Mouse (Mus musculus): Measurements from ENCODE around the gene Ulk4. TPM values are rescaled to one million over a fixed set of nuclear protein-coding genes. Genes with fewer than 3 reads are reported as not detected.
"Not testable (repeated sequence)": the region's sequence is repeated elsewhere in the genome, so short reads cannot be mapped to it uniquely, and the experiment has no call there.

The Ulk4 gene
- polyA plus RNA-seq, 1 experiment from 2014 or later, result 101 TPM

DNA sequence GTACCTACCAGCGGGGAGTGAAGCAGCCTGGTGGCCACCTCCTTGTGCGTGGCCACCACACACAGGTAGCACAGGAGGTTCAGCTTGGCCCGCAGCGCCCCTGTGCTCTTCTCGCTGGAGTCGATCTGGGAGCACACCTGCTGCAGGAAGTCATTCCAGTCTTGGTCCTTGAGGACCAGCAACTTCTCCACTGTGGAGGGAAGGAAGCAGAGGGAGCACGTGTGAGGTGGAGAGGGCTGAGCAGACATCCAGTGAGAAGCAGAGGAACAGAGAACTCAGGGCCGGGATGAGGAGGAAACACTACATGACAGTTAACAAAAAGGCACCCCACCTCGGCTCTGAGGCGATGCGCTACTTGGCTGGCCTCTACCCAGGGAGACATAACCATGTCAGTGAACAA is 26.1 kb downstream of the Ulk4 start:
- WGBS (ENCODE audit: insufficient replicate concordance), result 86% methylated on average over 11 of the region's 11 CpGs
- Histone ChIP-seq H3K4me2 (no peak overlapping the region), H3K27ac (ENCODE audit: low read depth, low read length) (no peak overlapping the region), H3K27me3 (ENCODE audit: control insufficient read depth, insufficient read depth, low read length) (no peaks in the 10 kb centered on the region), H3K4me3 (ENCODE audit: low read depth, low read length) (no peak overlapping the region), H3K36me3 (ENCODE audit: control insufficient read depth, insufficient read depth, low read length) (no peaks in the 10 kb centered on the region), H3K9ac (ENCODE audit: low read depth, low read length) (no peak overlapping the region), H3K4me1 (ENCODE audit: control insufficient read depth, insufficient read depth, low read length) (no peaks in the 10 kb centered on the region), H3K9me3 (replicated peaks; ENCODE audit: control insufficient read depth, low read length) (no peaks in the 10 kb centered on the region)
- no peak for ATAC-seq (replicated peaks; ENCODE audit: insufficient number of reproducible peaks, low FRiP score, low TSS enrichment)

DNA sequence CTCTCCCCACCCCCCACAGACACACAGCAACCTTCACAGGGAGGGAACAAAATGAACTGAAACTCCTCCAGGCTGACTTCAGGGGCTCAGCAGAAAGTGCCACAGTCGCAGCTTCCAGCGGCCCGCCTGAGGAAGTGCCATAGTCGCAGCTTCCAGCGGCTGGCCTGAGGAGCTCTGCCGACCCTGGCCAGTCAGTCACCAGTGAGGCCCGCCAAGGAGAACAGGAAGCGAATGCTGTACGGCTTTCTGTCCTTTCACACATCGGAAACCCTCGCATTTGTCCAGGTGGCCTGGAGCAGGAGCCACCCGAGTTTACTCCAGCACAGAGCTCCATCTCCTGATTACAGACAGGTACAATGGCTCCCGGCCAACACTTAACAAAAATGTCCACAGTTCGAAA is 27.2 kb downstream of the Ulk4 start:
- no peak overlapping the region for H3K4me2 ChIP-seq
- WGBS (ENCODE audit: insufficient replicate concordance), result 32% methylated on average over 14 of the region's 14 CpGs
- H3K9ac ChIP-seq (ENCODE audit: low read depth, low read length), result no peak overlapping the region
- ATAC-seq (replicated peaks; ENCODE audit: insufficient number of reproducible peaks, low FRiP score, low TSS enrichment), result no peak
- no peak overlapping the region for H3K27ac ChIP-seq (ENCODE audit: low read depth, low read length)
- H3K36me3 ChIP-seq (ENCODE audit: control insufficient read depth, insufficient read depth, low read length), result no peaks in the 10 kb centered on the region
- H3K4me1 ChIP-seq (ENCODE audit: control insufficient read depth, insufficient read depth, low read length), result no peaks in the 10 kb centered on the region
- no peaks in the 10 kb centered on the region for H3K27me3 ChIP-seq (ENCODE audit: control insufficient read depth, insufficient read depth, low read length)
- no peaks in the 10 kb centered on the region for H3K9me3 ChIP-seq (replicated peaks; ENCODE audit: control insufficient read depth, low read length)
- no peak overlapping the region for H3K4me3 ChIP-seq (ENCODE audit: low read depth, low read length)

DNA sequence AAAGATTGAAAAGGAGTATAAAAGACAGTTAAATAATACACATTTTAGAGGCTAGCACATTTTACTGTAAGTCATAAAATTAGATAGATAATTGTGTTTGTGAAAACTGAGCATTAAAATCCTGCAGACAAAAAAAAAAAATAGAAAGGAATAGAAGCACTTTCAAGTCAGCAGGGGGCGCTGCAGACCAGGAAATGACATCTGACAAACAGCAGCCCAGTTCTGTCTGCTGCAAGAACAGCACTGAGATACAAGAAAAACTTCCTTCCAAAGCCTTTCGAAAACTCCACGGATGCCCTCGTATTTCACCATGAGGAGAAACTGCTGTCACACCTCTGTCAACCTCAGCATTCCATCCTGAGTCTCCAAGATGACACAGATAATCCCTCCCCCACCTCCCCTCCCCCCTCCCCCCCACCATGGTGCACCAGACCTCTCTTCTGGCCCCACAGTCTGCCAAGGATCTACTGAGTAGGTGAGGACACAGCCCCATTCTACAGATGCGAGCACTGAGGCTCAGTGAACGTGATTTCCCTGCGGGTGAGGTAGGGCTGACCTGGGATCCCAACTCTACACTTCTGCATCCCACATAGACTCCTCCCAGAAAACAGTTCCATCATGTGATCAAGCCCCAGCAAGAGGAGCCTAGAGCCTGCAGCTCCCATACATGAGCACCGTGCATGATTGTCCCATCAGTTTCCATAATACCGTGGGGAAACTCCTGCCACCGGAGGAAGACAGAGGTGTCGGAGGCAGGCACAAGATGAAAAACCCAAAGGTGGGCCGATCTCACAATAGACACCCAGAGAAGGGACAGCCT is 28.8 kb downstream of the Ulk4 start:
- Histone ChIP-seq H3K27me3 (ENCODE audit: control insufficient read depth, insufficient read depth, low read length) (no peaks in the 10 kb centered on the region), H3K36me3 (ENCODE audit: control insufficient read depth, insufficient read depth, low read length) (no peaks in the 10 kb centered on the region), H3K9me3 (replicated peaks; ENCODE audit: control insufficient read depth, low read length) (no peaks in the 10 kb centered on the region), H3K4me3 (ENCODE audit: low read depth, low read length) (no peak overlapping the region), H3K4me1 (ENCODE audit: control insufficient read depth, insufficient read depth, low read length) (no peaks in the 10 kb centered on the region), H3K9ac (ENCODE audit: low read depth, low read length) (no peak overlapping the region), H3K27ac (ENCODE audit: low read depth, low read length) (no peak overlapping the region), H3K4me2 (no peak overlapping the region)
- WGBS (ENCODE audit: insufficient replicate concordance), result 58% methylated on average over 12 of the region's 12 CpGs
- 0 out of 2 replicates have a peak, but pooled peaks have one; percentile 14 for ATAC-seq (replicated peaks; ENCODE audit: insufficient number of reproducible peaks, low FRiP score, low TSS enrichment)

DNA sequence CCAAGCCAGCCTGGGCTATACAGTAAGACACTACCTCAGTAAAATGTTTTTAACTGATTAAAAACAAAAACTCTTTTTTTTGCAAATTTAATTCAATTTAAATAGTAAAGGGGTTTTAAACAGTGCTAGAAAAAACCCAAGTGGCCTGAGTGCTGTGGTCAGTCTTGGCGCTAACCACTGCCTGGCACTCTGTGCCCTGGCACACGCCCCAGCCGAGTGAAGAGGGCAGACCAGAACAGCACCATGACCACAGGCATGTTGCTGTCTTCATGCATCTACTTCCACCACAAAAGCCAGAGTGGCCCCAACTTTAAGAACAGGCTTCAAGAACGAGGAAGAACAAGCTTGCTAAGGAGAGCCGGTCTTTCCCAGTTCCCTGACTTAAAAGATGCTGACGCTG is 29.9 kb downstream of the Ulk4 start:
- 69% methylated on average over 6 of the region's 6 CpGs for WGBS (ENCODE audit: insufficient replicate concordance)
- H3K27me3 ChIP-seq (ENCODE audit: control insufficient read depth, insufficient read depth, low read length), result no peaks in the 10 kb centered on the region
- ATAC-seq (replicated peaks; ENCODE audit: insufficient number of reproducible peaks, low FRiP score, low TSS enrichment), result no peak
- no peaks in the 10 kb centered on the region for H3K36me3 ChIP-seq (ENCODE audit: control insufficient read depth, insufficient read depth, low read length)
- no peaks in the 10 kb centered on the region for H3K9me3 ChIP-seq (replicated peaks; ENCODE audit: control insufficient read depth, low read length)
- H3K4me3 ChIP-seq (ENCODE audit: low read depth, low read length), result no peak overlapping the region
- H3K4me2 ChIP-seq, result no peak overlapping the region
- no peak overlapping the region for H3K27ac ChIP-seq (ENCODE audit: low read depth, low read length)
- H3K9ac ChIP-seq (ENCODE audit: low read depth, low read length), result no peak overlapping the region
- no peaks in the 10 kb centered on the region for H3K4me1 ChIP-seq (ENCODE audit: control insufficient read depth, insufficient read depth, low read length)

DNA sequence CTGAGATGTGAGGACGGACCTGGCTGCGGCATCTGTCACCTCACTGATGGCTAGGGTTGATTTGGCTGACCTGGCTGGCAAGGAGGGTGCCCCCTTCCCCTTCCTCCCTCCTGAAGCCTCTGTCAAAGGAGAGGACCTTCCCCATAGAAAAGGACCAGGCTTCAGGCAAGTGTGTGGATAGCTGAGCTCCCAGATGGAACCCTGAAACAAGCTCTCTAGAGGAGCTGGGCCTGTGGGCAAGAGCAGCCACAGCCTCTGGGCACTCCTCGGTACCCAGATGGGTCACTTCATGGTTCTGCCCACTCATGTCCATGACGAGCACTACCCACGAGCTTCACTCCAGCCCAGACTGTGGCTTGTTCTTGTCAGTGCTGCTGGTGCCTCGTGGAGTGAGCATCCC is 34.7 kb downstream of the Ulk4 start:
- Histone ChIP-seq H3K9ac (ENCODE audit: low read depth, low read length) (no peak overlapping the region), H3K36me3 (ENCODE audit: control insufficient read depth, insufficient read depth, low read length) (no peaks in the 10 kb centered on the region), H3K4me1 (ENCODE audit: control insufficient read depth, insufficient read depth, low read length) (no peaks in the 10 kb centered on the region), H3K27ac (ENCODE audit: low read depth, low read length) (no peak overlapping the region), H3K9me3 (replicated peaks; ENCODE audit: control insufficient read depth, low read length) (no peaks in the 10 kb centered on the region), H3K27me3 (ENCODE audit: control insufficient read depth, insufficient read depth, low read length) (no peaks in the 10 kb centered on the region), H3K4me2 (no peak overlapping the region), H3K4me3 (ENCODE audit: low read depth, low read length) (no peak overlapping the region)
- no peak for ATAC-seq (replicated peaks; ENCODE audit: insufficient number of reproducible peaks, low FRiP score, low TSS enrichment)
- 77% methylated on average over 6 of the region's 6 CpGs for WGBS (ENCODE audit: insufficient replicate concordance)

DNA sequence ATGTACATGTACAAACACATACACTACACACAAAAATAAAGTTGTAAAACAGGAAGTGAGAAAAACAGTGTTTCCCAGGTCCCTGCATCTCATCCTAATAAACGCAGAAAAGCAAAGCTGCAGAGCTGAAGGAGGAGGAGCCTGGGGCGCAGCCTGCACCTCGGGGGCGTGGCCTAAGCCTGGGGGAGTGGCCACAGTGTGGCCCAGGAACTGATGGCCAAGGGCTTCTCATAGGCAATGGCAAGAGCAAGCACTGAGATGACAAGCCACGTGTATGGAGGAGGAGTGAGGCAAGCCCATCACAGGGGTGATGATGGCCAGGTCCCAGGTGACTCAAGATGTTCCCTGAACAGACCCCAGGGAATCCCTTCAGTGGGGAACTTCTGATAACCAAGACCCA is 35.2 kb downstream of the Ulk4 start:
- Histone ChIP-seq H3K4me2 (no peak overlapping the region), H3K27me3 (ENCODE audit: control insufficient read depth, insufficient read depth, low read length) (no peaks in the 10 kb centered on the region), H3K4me3 (ENCODE audit: low read depth, low read length) (no peak overlapping the region), H3K36me3 (ENCODE audit: control insufficient read depth, insufficient read depth, low read length) (no peaks in the 10 kb centered on the region), H3K9me3 (replicated peaks; ENCODE audit: control insufficient read depth, low read length) (no peaks in the 10 kb centered on the region), H3K4me1 (ENCODE audit: control insufficient read depth, insufficient read depth, low read length) (no peaks in the 10 kb centered on the region), H3K27ac (ENCODE audit: low read depth, low read length) (no peak overlapping the region), H3K9ac (ENCODE audit: low read depth, low read length) (no peak overlapping the region)
- no peak for ATAC-seq (replicated peaks; ENCODE audit: insufficient number of reproducible peaks, low FRiP score, low TSS enrichment)
- 21% methylated on average over 5 of the region's 5 CpGs for WGBS (ENCODE audit: insufficient replicate concordance)

DNA sequence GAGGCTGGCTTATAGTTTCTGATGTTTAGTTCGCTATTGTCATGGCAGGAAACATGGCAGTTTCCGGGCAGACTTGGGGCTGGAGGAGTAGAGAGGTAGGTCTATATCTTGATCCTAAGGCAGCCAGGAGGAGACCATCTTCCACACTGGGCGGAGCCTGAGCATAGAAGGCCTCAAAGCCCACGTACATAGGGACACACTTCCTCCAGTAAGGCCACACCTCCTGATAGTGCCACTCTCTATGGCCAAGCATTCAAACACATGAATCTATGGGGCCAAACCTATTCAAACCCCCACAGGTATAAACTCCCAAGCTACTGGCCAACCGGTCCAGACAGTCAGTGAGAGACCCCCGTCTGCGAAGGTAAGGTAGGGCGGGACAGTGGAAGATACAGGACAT is 35.6 kb downstream of the Ulk4 start:
- H3K9ac ChIP-seq (ENCODE audit: low read depth, low read length), result no peak overlapping the region
- H3K4me3 ChIP-seq (ENCODE audit: low read depth, low read length), result no peak overlapping the region
- H3K4me2 ChIP-seq, result no peak overlapping the region
- no peaks in the 10 kb centered on the region for H3K27me3 ChIP-seq (ENCODE audit: control insufficient read depth, insufficient read depth, low read length)
- no peak overlapping the region for H3K27ac ChIP-seq (ENCODE audit: low read depth, low read length)
- H3K4me1 ChIP-seq (ENCODE audit: control insufficient read depth, insufficient read depth, low read length), result no peaks in the 10 kb centered on the region
- H3K36me3 ChIP-seq (ENCODE audit: control insufficient read depth, insufficient read depth, low read length), result no peaks in the 10 kb centered on the region
- ATAC-seq (replicated peaks; ENCODE audit: insufficient number of reproducible peaks, low FRiP score, low TSS enrichment), result 0 out of 2 replicates have a peak, but pooled peaks have one; percentile 18
- WGBS (ENCODE audit: insufficient replicate concordance), result 79% methylated on average over 8 of the region's 8 CpGs
- H3K9me3 ChIP-seq (replicated peaks; ENCODE audit: control insufficient read depth, low read length), result no peaks in the 10 kb centered on the region

DNA sequence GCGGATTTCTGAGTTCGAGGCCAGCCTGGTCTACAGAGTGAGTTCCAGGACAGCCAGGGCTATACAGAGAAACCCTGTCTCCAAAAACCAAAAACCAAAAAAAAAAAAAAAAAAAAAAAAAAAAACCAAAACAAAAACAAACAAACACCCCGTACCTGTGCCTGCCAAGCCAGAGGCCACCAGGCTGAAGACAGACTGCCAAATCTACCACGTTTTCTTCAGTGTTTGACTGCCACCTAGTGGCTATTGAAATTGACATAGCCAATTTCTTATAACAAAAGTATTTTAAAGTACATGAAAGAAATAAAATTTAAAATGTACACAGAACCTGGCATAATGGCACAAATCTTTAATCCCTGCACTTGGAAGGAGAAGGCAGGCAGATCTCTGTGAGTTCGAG is 36.8 kb downstream of the Ulk4 start:
- not testable (repeated sequence) for H3K9ac ChIP-seq (ENCODE audit: low read depth, low read length); H3K27me3 ChIP-seq (ENCODE audit: control insufficient read depth, insufficient read depth, low read length); H3K4me2 ChIP-seq; H3K4me3 ChIP-seq (ENCODE audit: low read depth, low read length); H3K4me1 ChIP-seq (ENCODE audit: control insufficient read depth, insufficient read depth, low read length); H3K36me3 ChIP-seq (ENCODE audit: control insufficient read depth, insufficient read depth, low read length); H3K9me3 ChIP-seq (replicated peaks; ENCODE audit: control insufficient read depth, low read length); ATAC-seq (replicated peaks; ENCODE audit: insufficient number of reproducible peaks, low FRiP score, low TSS enrichment); H3K27ac ChIP-seq (ENCODE audit: low read depth, low read length)
- WGBS (ENCODE audit: insufficient replicate concordance), result 46% methylated on average over 5 of the region's 5 CpGs

DNA sequence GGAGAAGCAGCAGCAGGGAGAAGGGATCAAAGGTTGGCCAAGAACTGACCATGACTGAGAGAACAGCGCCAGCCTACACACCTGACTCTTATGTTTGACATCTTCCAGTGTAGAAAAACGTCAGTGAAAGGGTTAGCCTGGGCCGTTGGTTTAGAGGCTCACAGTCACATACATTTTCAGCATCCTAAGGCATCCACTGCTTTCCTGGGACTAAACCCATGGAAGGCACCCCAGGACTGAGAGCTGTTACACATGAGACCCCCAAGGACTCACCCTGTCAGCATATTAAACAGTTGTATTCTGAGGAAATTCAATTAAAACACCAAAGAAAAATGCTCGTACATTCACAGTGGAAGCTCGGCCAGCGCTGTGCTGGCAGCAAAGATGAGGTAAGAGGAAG is 37.4 kb downstream of the Ulk4 start:
- no peak for ATAC-seq (replicated peaks; ENCODE audit: insufficient number of reproducible peaks, low FRiP score, low TSS enrichment)
- Histone ChIP-seq H3K4me3 (ENCODE audit: low read depth, low read length) (no peak overlapping the region), H3K27ac (ENCODE audit: low read depth, low read length) (no peak overlapping the region), H3K4me1 (ENCODE audit: control insufficient read depth, insufficient read depth, low read length) (no peaks in the 10 kb centered on the region), H3K27me3 (ENCODE audit: control insufficient read depth, insufficient read depth, low read length) (no peaks in the 10 kb centered on the region), H3K9ac (ENCODE audit: low read depth, low read length) (no peak overlapping the region), H3K4me2 (no peak overlapping the region), H3K36me3 (ENCODE audit: control insufficient read depth, insufficient read depth, low read length) (no peaks in the 10 kb centered on the region), H3K9me3 (replicated peaks; ENCODE audit: control insufficient read depth, low read length) (no peaks in the 10 kb centered on the region)
- 67% methylated on average over 6 of the region's 6 CpGs for WGBS (ENCODE audit: insufficient replicate concordance)

Measured in heart, embryonic 11.5 days (tissue).